Mouse (Mus musculus) ES-Bruce4 (cell line): Measurements from ENCODE around the gene 2010300C02Rik.

Experiments used
- CTCF ChIP-seq: IDR thresholded peaks from one replicate; pipeline ENCODE4 v1.8.1; 2011; ENCODE audit warnings: low read depth, low read length
- EP300 ChIP-seq: IDR thresholded peaks from 2 replicates; pipeline ENCODE4 v1.6.1; 2011; ENCODE audit warnings: low read depth, low read length; ENCODE audit not compliant: insufficient read depth
- POLR2A ChIP-seq: IDR thresholded peaks from one replicate; pipeline ENCODE4 v1.8.1; 2011; ENCODE audit warnings: low read length; ENCODE audit not compliant: insufficient read depth

DNA sequence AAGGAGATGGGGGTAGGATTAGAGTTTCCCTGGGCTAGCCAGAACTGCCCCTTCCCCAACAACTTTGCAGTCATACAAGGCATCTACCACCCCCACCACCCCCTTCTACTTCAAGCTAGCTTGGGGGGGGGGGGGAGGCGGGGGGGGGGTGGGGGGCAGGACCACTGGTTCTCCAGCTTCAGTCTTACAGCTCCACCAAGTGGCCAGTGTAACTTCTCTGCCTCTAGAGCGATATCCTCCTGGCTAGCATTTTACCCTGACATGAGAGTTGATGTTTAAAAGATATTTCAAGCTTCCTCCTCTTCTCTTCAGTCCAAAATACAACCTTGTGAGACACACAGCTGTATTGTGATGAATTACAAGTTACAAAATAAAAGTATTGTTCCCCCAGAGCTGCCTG lies 83.7 kb downstream of the 2010300C02Rik start:
- TF ChIP-seq POLR2A (no peak), CTCF (no peak), EP300 (no peak)
